Mouse (Mus musculus) liver, adult 2 months (tissue): Measurements from ENCODE around the gene Magi2.

Source experiments
- CTCF ChIP-seq: fragments of 200-500 bp; IDR thresholded peaks from 2 replicates; pipeline ENCODE4 v1.5.1; 2011; ENCODE audit warnings: low read depth, low read length, control low read depth
- POLR2A ChIP-seq: fragments of 200-500 bp; IDR thresholded peaks from 2 replicates; pipeline ENCODE4 v1.6.1; 2011; ENCODE audit warnings: low read length, control low read depth; ENCODE audit not compliant: insufficient read depth; ENCODE audit errors: extremely low read depth

- TF ChIP-seq CTCF: no peak
- TF ChIP-seq POLR2A: no peak
These were observed 1024.7 kb downstream of the Magi2 start for GRCm38 (mm10) chr5:20251541-20251940.
